Mouse (Mus musculus) C2C12 (cell line): ENCODE results near the gene Sis.

Source experiments
- CEBPB ChIP-seq: IDR thresholded peaks from one replicate; pipeline ENCODE4 v1.6.1; 2011; ENCODE audit warnings: low read depth, mild to moderate bottlenecking, control low read depth, moderate library complexity
- CTCF ChIP-seq: IDR thresholded peaks from one replicate; pipeline ENCODE4 v1.5.1; 2011; ENCODE audit not compliant: control insufficient read depth, insufficient read depth, insufficient read length
- FOSL1 ChIP-seq: IDR thresholded peaks from one replicate; pipeline ENCODE4 v1.8.0; 2011; ENCODE audit warnings: mild to moderate bottlenecking, low read length; ENCODE audit not compliant: poor library complexity, insufficient read depth, severe bottlenecking
- MAX ChIP-seq: IDR thresholded peaks from one replicate; pipeline ENCODE4 v1.6.1; 2011; ENCODE audit warnings: mild to moderate bottlenecking, control low read depth
- MYOD1 ChIP-seq: IDR thresholded peaks from one replicate; pipeline ENCODE4 v1.6.1; 2011; ENCODE audit warnings: low read depth; ENCODE audit not compliant: control insufficient read depth, insufficient read length
- MYOG ChIP-seq: IDR thresholded peaks from one replicate; pipeline ENCODE4 v1.6.1; 2011; ENCODE audit not compliant: control insufficient read depth, insufficient read length; ENCODE audit errors: extremely low read depth
- USF1 ChIP-seq: IDR thresholded peaks from one replicate; pipeline ENCODE4 v1.6.1; 2011; ENCODE audit warnings: low read depth, mild to moderate bottlenecking, control low read depth, moderate library complexity

- TF ChIP-seq CTCF (no peak), MAX (no peak), USF1 (no peak), MYOD1 (no peak), CEBPB (no peak), MYOG (no peak), FOSL1 (no peak)
These were observed 85.2 kb downstream of the Sis start for GRCm38 (mm10) chr3:72882501-72882900.
